ENCODE assay signal across 17 mouse cellular contexts in genomic region chr2:162888677-162889076, GRCm38 (mm10). TPM values are rescaled to one million over a fixed set of nuclear protein-coding genes. Genes with fewer than 3 reads are reported as not detected.
A peak's percentile ranks its signal among the peaks of the same experiment; 100 is the strongest.
DNase-seq lines count a peak whose midpoint lies in the region; ATAC-seq lines count a peak whose summit lies in the region.
"Had no signal": no experiment of that assay in that cellular context is flagged by ENCODE, and none has a peak within 500 bp of the region (broad histone marks: within the 10 kb centered on the region; RNA-seq: fewer than 3 reads in every experiment).

No protein-coding gene starts in this region.

- peak; percentile 88 for ATAC-seq in frontal cortex, adult (ENCODE audit: low TSS enrichment)
- no peak for ATAC-seq in cerebellum, adult (ENCODE audit: insufficient number of reproducible peaks, low FRiP score, low TSS enrichment)
- ATAC-seq: hindbrain, embryonic 16.5 days; intestine, postnatal 0 days had no signal

- no peak for DNase-seq in frontal cortex, postnatal 25 days (ENCODE audit: low spot score in 2 of 2)
- peak; percentile 87 for DNase-seq in brain, adult 2 months (ENCODE audit: low read depth, low spot score)
- peak; percentile 51 to 82 for DNase-seq in left cerebral cortex, postnatal 14 days (ENCODE audit: low spot score in 2 of 2)
- DNase-seq in right cerebral cortex, postnatal 14 days = peak; percentile 27
- no peak for DNase-seq in kidney, postnatal 25 days
- DNase-seq in cerebellum, adult 8-10 months = no peak
- DNase-seq: adrenal gland, postnatal 25 days; cerebellum, adult 11 months; gastrocnemius, postnatal 36 days; heart, postnatal 4 days; lung, postnatal 4 days; spleen, adult 18-20 months; thymus, postnatal 36 days had no signal

- intact Hi-C loops in left cerebral cortex, postnatal 14 days (cut with DNase I) = loop anchor here (10.0 kb wide), 1 partner anchor 114 kb away; no protein-coding TSS in a partner anchor

RNA-seq across cellular contexts. Expression of gene Srsf6, which starts 42.7 kb away (rescaled TPM):
- 100 to 1,000 TPM; 112 to 115 TPM for total RNA-seq in left cerebral cortex, postnatal 14 days (2021)

RNA-seq across cellular contexts. Expression of gene L3mbtl1, which starts 54.6 kb away (rescaled TPM):
- 10 to 100 TPM; 24.1 to 24.9 TPM for total RNA-seq in left cerebral cortex, postnatal 14 days (2021)
- total RNA-seq: gastrocnemius, postnatal 36 days; heart, postnatal 4 days had no signal

Comparison
In these comparisons a context has a peak if more than half of its experiments do, and no peak if none do; other contexts are left out.
1. DNase-seq: peak in brain, adult 2 months (single experiment), left cerebral cortex, postnatal 14 days (2 of 2) and right cerebral cortex, postnatal 14 days (single experiment); none in frontal cortex, postnatal 25 days (0 of 2), kidney, postnatal 25 days (0 of 2) and cerebellum, adult 8-10 months (single experiment).